Mouse (Mus musculus) C2C12 (cell line): ENCODE results near the gene Cadm1.

ENCODE experiments used
- CEBPB ChIP-seq: IDR thresholded peaks from one replicate; pipeline ENCODE4 v1.6.1; 2011; ENCODE audit warnings: low read depth, mild to moderate bottlenecking, control low read depth, moderate library complexity
- CTCF ChIP-seq: IDR thresholded peaks from one replicate; pipeline ENCODE4 v1.5.1; 2011; ENCODE audit not compliant: control insufficient read depth, insufficient read depth, insufficient read length
- MAX ChIP-seq: IDR thresholded peaks from one replicate; pipeline ENCODE4 v1.6.1; 2011; ENCODE audit warnings: mild to moderate bottlenecking, control low read depth
- MYOD1 ChIP-seq: IDR thresholded peaks from one replicate; pipeline ENCODE4 v1.6.1; 2011; ENCODE audit warnings: low read depth; ENCODE audit not compliant: control insufficient read depth, insufficient read length
- MYOG ChIP-seq: IDR thresholded peaks from one replicate; pipeline ENCODE4 v1.6.1; 2011; ENCODE audit not compliant: control insufficient read depth, insufficient read length; ENCODE audit errors: extremely low read depth
- USF1 ChIP-seq: IDR thresholded peaks from one replicate; pipeline ENCODE4 v1.6.1; 2011; ENCODE audit warnings: low read depth, mild to moderate bottlenecking, control low read depth, moderate library complexity

- TF ChIP-seq CTCF (no peak), MYOD1 (no peak), USF1 (no peak), CEBPB (no peak), MAX (no peak), MYOG (no peak)
Measured at GRCm38 (mm10) chr9:47529182-47529581, 791 bp upstream of the Cadm1 start.
